Mouse (Mus musculus) NIH3T3 (cell line): ENCODE results near the gene Rhbdf2.
A peak's percentile ranks its signal among the peaks of the same experiment; 100 is the strongest.
"Not testable (repeated sequence)": the region's sequence is repeated elsewhere in the genome, so short reads cannot be mapped to it uniquely, and the experiment has no call there.

Source experiments
- DNase-seq: peaks from one replicate; pipeline ENCODE4 v3.0.0-alpha.2; 2012; ENCODE audit warnings: low read depth

Rhbdf2 gene

GRCm38 (mm10) chr11:116618666-116619065 lies 8.2 kb downstream of the Rhbdf2 start:
- no peak for DNase-seq

GRCm38 (mm10) chr11:116617641-116618040 lies 9.2 kb downstream of the Rhbdf2 start:
- peak; percentile 86 for DNase-seq

GRCm38 (mm10) chr11:116616438-116617118 lies 10.2 kb downstream of the Rhbdf2 start:
- DNase-seq = peak; percentile 18

- DNase-seq = peak; percentile 37
These were observed 10.9 kb downstream of the Rhbdf2 start for GRCm38 (mm10) chr11:116615735-116616437.

GRCm38 (mm10) chr11:116613234-116613633 lies 13.6 kb downstream of the Rhbdf2 start:
- DNase-seq = no peak

GRCm38 (mm10) chr11:116612554-116612953 lies 14.3 kb downstream of the Rhbdf2 start:
- DNase-seq = no peak

- DNase-seq = no peak
These were observed 14.9 kb downstream of the Rhbdf2 start for GRCm38 (mm10) chr11:116611883-116612282.

GRCm38 (mm10) chr11:116611168-116611567 lies 15.7 kb downstream of the Rhbdf2 start:
- DNase-seq = not testable (repeated sequence)

- DNase-seq = no peak
These were observed 16.7 kb downstream of the Rhbdf2 start for GRCm38 (mm10) chr11:116609965-116610630.

GRCm38 (mm10) chr11:116607717-116608116 lies 19.1 kb downstream of the Rhbdf2 start:
- no peak for DNase-seq

- DNase-seq = no peak
These were observed 22.7 kb downstream of the Rhbdf2 start for GRCm38 (mm10) chr11:116604097-116604496.

- peak; percentile 62 for DNase-seq
These were observed 23.5 kb downstream of the Rhbdf2 start for GRCm38 (mm10) chr11:116603339-116603738.

- DNase-seq = no peak
These were observed 24.8 kb downstream of the Rhbdf2 start for GRCm38 (mm10) chr11:116602043-116602442.

- no peak for DNase-seq
These were observed 25.7 kb downstream of the Rhbdf2 start for GRCm38 (mm10) chr11:116601166-116601565.

GRCm38 (mm10) chr11:116599230-116599629 lies 27.6 kb downstream of the Rhbdf2 start:
- DNase-seq = no peak

- no peak for DNase-seq
These were observed 28.6 kb downstream of the Rhbdf2 start for GRCm38 (mm10) chr11:116598193-116598592.

GRCm38 (mm10) chr11:116596766-116597165 lies 30.1 kb downstream of the Rhbdf2 start:
- DNase-seq = no peak

GRCm38 (mm10) chr11:116593345-116593744 lies 33.5 kb downstream of the Rhbdf2 start:
- no peak for DNase-seq

GRCm38 (mm10) chr11:116592428-116592827 lies 34.4 kb downstream of the Rhbdf2 start:
- peak; percentile 97 for DNase-seq

- no peak for DNase-seq
These were observed 35.2 kb downstream of the Rhbdf2 start for GRCm38 (mm10) chr11:116591621-116592020.

- DNase-seq = no peak
These were observed 37.2 kb downstream of the Rhbdf2 start for GRCm38 (mm10) chr11:116589574-116589973.

GRCm38 (mm10) chr11:116589020-116589531 lies 37.7 kb downstream of the Rhbdf2 start:
- peak; percentile 18 for DNase-seq
